8 mouse cellular contexts compared by ENCODE assay signal in genomic region chr14:31954945-31955344, GRCm38 (mm10).
DNase-seq lines count a peak whose midpoint lies in the region; ATAC-seq lines count a peak whose summit lies in the region.

No protein-coding gene starts in this region.

- no peaks in the 10 kb centered on the region for H3K27me3 ChIP-seq in forebrain, embryonic 15.5 days
- no peaks in the 10 kb centered on the region for H3K27me3 ChIP-seq in hindbrain, embryonic 15.5 days

- H3K36me3 ChIP-seq in forebrain, embryonic 15.5 days: no peaks in the 10 kb centered on the region
- H3K36me3 ChIP-seq in hindbrain, embryonic 15.5 days: no peaks in the 10 kb centered on the region

- H3K4me3 ChIP-seq in forebrain, embryonic 15.5 days: no peak overlapping the region
- H3K4me3 ChIP-seq in hindbrain, embryonic 15.5 days: no peak overlapping the region

- H3K4me2 ChIP-seq in forebrain, embryonic 15.5 days (replicated peaks): no peak overlapping the region
- H3K4me2 ChIP-seq in hindbrain, embryonic 15.5 days: no peak overlapping the region

- 5% methylated on average over 4 of the region's 4 CpGs for WGBS in forebrain, embryonic 15.5 days
- 4% methylated on average over 4 of the region's 4 CpGs for WGBS in hindbrain, embryonic 15.5 days

- H3K9ac ChIP-seq in forebrain, embryonic 15.5 days (replicated peaks): no peak overlapping the region
- H3K9ac ChIP-seq in hindbrain, embryonic 15.5 days: no peak overlapping the region

- DNase-seq in NIH3T3 (ENCODE audit: low read depth): peak; percentile 89
- peak; percentile 84 for DNase-seq in cerebellum, adult 11 months
- peak; percentile 75 to 79 for DNase-seq in layer of hippocampus, postnatal 36 days
- DNase-seq in right cerebral cortex, adult 2 months (ENCODE audit: low spot score in 2 of 2): peak; percentile 95
- DNase-seq in urinary bladder, postnatal 14 days (ENCODE audit: low spot score): peak; percentile 88

- ATAC-seq in forebrain, embryonic 15.5 days (replicated peaks): peak; percentile 80; the same call in 1 of the 2 replicates
- peak; percentile 65; the same call in 1 of the 2 replicates for ATAC-seq in hindbrain, embryonic 15.5 days (ENCODE audit: low FRiP score, low read depth)
- peak; percentile 87 for ATAC-seq in megakaryocyte, adult 5-6 weeks (ENCODE audit: poor library complexity, severe bottlenecking)

- no peaks in the 10 kb centered on the region for H3K9me3 ChIP-seq in forebrain, embryonic 15.5 days
- H3K9me3 ChIP-seq in hindbrain, embryonic 15.5 days: no peaks in the 10 kb centered on the region

- no peak overlapping the region for H3K27ac ChIP-seq in forebrain, embryonic 15.5 days (replicated peaks)
- H3K27ac ChIP-seq in hindbrain, embryonic 15.5 days (replicated peaks): no peak overlapping the region

- H3K4me1 ChIP-seq in forebrain, embryonic 15.5 days: 0 out of 2 replicates have a peak, but pooled peaks cover 3% of the 10 kb centered on the region
- no peaks in the 10 kb centered on the region for H3K4me1 ChIP-seq in hindbrain, embryonic 15.5 days (replicated peaks)
